Mouse (Mus musculus) neural tube, embryonic 11.5 days (tissue): ENCODE results near the gene Sel1l3. TPM values are rescaled to one million over a fixed set of nuclear protein-coding genes. Genes with fewer than 3 reads are reported as not detected.

Source experiments
- ATAC-seq: fragments of 200-750 bp; cut with Nextera tagmentation; 2 replicates; pipeline ENCODE4 v1.8.0; 2017; ENCODE audit warnings: moderate number of reproducible peaks, mild to moderate bottlenecking, moderate TSS enrichment, moderate library complexity; ENCODE audit not compliant: insufficient read depth, low FRiP score, low TSS enrichment
- DNase-seq: peaks from one replicate; pipeline ENCODE4 v3.0.0-alpha.2; 2015; ENCODE audit warnings: low spot score
- H3K27ac ChIP-seq: fragments of 300-500 bp; sonication (generic); 2 replicates; pipeline ENCODE4 v1.5.1; 2014; ENCODE audit warnings: low read depth, mild to moderate bottlenecking, low read length
- H3K27me3 ChIP-seq: fragments of 300-500 bp; sonication (generic); 2 replicates; pipeline ENCODE4 v1.6.1; 2014; ENCODE audit warnings: mild to moderate bottlenecking, low read length, mixed read lengths; ENCODE audit not compliant: control insufficient read depth, insufficient read depth
- H3K36me3 ChIP-seq: fragments of 300-500 bp; sonication (generic); 2 replicates; pipeline ENCODE4 v1.6.1; 2014; ENCODE audit warnings: mild to moderate bottlenecking, low read length, moderate library complexity, mixed read lengths; ENCODE audit not compliant: control insufficient read depth, insufficient read depth
- H3K4me1 ChIP-seq: fragments of 300-500 bp; sonication (generic); 2 replicates; pipeline ENCODE4 v1.6.1; 2014; ENCODE audit warnings: low read length, mixed read lengths; ENCODE audit not compliant: control insufficient read depth, insufficient read depth
- H3K4me2 ChIP-seq: fragments of 300-500 bp; sonication (generic); 2 replicates; pipeline ENCODE4 v1.6.1; 2014; ENCODE audit warnings: low read depth, mild to moderate bottlenecking, moderate library complexity
- H3K4me3 ChIP-seq: fragments of 300-500 bp; sonication (generic); 2 replicates; pipeline ENCODE4 v1.5.1; 2014; ENCODE audit warnings: low read depth, low read length
- H3K9ac ChIP-seq: fragments of 300-500 bp; sonication (generic); 2 replicates; pipeline ENCODE4 v1.6.1; 2014; ENCODE audit warnings: mild to moderate bottlenecking, low read length
- H3K9me3 ChIP-seq: fragments of 300-500 bp; sonication (generic); 2 replicates; pipeline ENCODE4 v1.6.1; 2016; ENCODE audit warnings: low read length; ENCODE audit not compliant: control insufficient read depth
- WGBS: fragments of 180-500 bp; shearing (Covaris S2); extraction: QIAGEN DNeasy Blood & Tissue Kit; methylation state at CpG from one replicate; pipeline ENCODE4 v1.1.7; 2014; 5-methylcytosine and 5-hydroxymethylcytosine counted together
- polyA plus RNA-seq: library from polyadenylated mRNA; unstranded; fragments of >200 nt; fragmentation: Nextera tagmentation; extraction: Ambion mirVana; gene quantifications from 2 replicates; pipeline ENCODE4 v1.2.1, GENCODE M21; 2014

The Sel1l3 gene
- polyA plus RNA-seq, 1 experiment from 2014 or later, result 3.4 TPM

DNA sequence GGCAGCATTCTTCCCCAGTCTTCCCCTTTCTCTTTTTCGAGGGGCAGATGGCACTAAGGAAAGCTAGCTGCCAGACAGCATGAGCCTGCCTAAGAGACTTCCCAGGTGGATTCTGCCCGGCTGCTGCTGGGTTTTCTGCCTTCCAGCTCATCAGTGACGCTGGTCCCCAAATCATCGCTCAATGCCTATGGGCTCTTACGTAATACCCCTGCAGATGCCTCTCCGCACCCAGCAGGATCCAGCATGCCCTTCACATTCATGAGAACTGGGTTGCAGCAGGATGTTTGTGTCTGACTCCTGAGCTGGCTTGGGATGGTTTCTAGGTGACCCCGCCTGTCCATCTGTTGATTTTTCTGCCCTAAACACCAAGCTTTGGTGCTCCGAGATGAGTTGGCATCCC, 75.7 kb downstream of the Sel1l3 start:
- DNase-seq, result no peak
- no peak overlapping the region for H3K27ac ChIP-seq
- H3K9me3 ChIP-seq, result no peaks in the 10 kb centered on the region
- H3K4me2 ChIP-seq, result no peak overlapping the region
- 86% methylated on average over 8 of the region's 8 CpGs for WGBS
- H3K9ac ChIP-seq, result no peak overlapping the region
- ATAC-seq, result no peak
- no peaks in the 10 kb centered on the region for H3K36me3 ChIP-seq
- H3K27me3 ChIP-seq, result no peaks in the 10 kb centered on the region
- H3K4me3 ChIP-seq, result no peak overlapping the region
- H3K4me1 ChIP-seq, result no peaks in the 10 kb centered on the region

- no peak overlapping the region for H3K4me3 ChIP-seq
- no peak overlapping the region for H3K4me2 ChIP-seq
- H3K27ac ChIP-seq, result no peak overlapping the region
- WGBS, result 81% methylated on average over 8 of the region's 8 CpGs
- no peaks in the 10 kb centered on the region for H3K9me3 ChIP-seq
- no peak for ATAC-seq
- no peaks in the 10 kb centered on the region for H3K27me3 ChIP-seq
- no peaks in the 10 kb centered on the region for H3K36me3 ChIP-seq
- DNase-seq, result no peak
- H3K4me1 ChIP-seq, result no peaks in the 10 kb centered on the region
- no peak overlapping the region for H3K9ac ChIP-seq
Observed at GRCm38 (mm10) chr5:53135984-53136383, 77.7 kb downstream of the Sel1l3 start.

DNA sequence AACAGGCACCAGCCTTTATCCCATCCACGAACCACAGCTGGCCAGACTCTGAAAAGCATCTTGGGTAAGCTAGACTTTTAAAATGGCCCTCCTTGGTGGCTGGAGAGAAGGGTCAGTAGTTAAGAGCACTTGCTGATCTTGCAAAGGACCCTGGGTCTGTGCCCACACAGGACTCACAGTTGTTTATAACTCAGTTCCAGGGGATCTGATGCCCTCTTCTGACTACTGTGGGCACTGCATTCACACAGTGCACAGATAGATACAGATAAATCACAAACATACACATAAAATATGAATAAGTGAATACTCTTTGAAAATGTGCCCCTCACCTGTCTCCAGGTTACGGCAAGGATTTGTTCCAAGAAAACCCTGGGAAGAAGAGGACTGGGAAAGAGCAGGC, 79.7 kb downstream of the Sel1l3 start:
- Histone ChIP-seq H3K4me3 (no peak overlapping the region), H3K27me3 (no peaks in the 10 kb centered on the region), H3K9me3 (no peaks in the 10 kb centered on the region), H3K9ac (no peak overlapping the region), H3K36me3 (no peaks in the 10 kb centered on the region), H3K4me1 (no peaks in the 10 kb centered on the region), H3K27ac (no peak overlapping the region), H3K4me2 (no peak overlapping the region)
- ATAC-seq (no peak), DNase-seq (no peak)
- WGBS, result 87% methylated on average over 2 of the region's 2 CpGs

DNA sequence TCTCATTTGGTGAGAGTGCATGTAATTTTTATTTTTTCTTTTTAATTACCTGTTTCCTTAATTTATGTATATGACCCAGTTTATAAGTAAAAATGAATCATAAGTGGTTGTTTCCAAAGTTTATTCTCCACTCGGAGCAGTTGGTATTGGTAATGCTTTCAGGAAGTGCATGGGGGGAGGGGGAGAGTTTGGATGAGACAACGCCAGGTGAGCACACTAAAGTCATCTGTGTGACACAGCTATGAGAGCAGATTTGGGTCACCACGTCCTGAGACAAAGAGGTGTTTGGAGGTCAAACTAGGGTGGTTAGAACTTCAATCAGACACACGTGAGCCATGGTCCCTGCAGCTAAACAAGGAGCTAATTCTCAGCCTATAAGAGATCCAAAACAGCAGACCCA, 89.0 kb downstream of the Sel1l3 start:
- no peak overlapping the region for H3K4me2 ChIP-seq
- DNase-seq, result no peak
- no peaks in the 10 kb centered on the region for H3K9me3 ChIP-seq
- no peak overlapping the region for H3K4me3 ChIP-seq
- no peak overlapping the region for H3K27ac ChIP-seq
- 63% methylated on average over 4 of the region's 4 CpGs for WGBS
- no peak for ATAC-seq
- H3K4me1 ChIP-seq, result no peaks in the 10 kb centered on the region
- H3K9ac ChIP-seq, result no peak overlapping the region
- no peaks in the 10 kb centered on the region for H3K36me3 ChIP-seq
- no peaks in the 10 kb centered on the region for H3K27me3 ChIP-seq

DNA sequence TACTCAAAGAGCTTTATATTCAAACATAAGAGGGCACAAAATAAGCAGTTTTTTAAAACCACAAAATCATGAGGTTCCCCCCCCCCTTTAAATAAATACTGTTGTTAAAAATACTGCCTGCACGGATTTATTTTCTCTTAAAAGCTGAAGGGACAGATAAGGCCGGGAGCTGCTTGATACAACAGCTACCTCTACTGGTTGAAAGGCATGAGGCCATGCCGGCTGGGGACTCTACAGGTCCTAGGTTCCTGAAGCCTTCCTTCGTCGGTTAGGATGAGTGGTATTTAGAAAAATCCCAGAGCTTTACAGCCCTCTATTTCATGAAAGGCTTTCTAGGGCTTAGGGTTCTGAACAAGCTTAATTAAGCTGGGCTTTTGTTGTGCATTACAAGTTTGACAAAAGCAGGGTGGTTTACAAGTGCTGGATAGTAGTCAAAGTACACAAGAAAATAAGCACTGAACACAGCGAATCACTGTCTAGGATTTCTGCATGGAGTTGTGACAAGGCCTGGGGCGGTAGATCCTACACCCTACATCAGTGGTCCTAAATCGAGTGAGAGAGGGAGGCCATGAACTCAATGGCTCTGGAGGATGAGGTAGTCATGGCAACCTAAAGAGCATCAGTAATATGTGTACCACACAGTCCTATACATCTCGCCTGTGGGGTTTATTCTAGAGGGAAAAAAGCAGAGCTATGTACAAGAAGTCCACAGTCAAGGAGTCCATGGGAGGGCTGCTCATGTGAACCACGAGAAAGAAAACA, 90.0 kb downstream of the Sel1l3 start:
- no peaks in the 10 kb centered on the region for H3K27me3 ChIP-seq
- H3K4me2 ChIP-seq, result no peak overlapping the region
- no peaks in the 10 kb centered on the region for H3K36me3 ChIP-seq
- ATAC-seq (peak; percentile 83), DNase-seq (peak; percentile 46)
- no peaks in the 10 kb centered on the region for H3K9me3 ChIP-seq
- no peaks in the 10 kb centered on the region for H3K4me1 ChIP-seq
- H3K27ac ChIP-seq, result no peak overlapping the region
- H3K9ac ChIP-seq, result no peak overlapping the region
- no peak overlapping the region for H3K4me3 ChIP-seq
- 34% methylated on average over 10 of the region's 10 CpGs for WGBS

DNA sequence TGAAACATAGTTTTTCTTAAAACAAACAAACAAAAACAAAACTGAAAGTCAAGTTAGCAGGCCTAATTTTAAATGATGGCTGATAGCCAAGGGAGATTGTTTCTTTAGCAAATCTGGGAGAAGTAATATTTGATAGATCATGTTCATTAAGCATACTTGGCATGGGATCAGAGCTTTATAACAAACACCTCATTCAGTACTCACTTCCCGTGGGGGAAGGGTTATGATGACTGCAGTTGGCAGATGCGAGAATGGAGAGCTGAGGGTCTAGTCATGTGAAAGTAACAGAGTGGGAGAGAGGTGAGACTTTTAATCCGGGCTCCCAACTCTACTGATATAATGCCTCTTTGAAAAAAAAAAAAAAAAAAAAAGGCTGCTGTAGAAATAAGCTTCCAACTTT, 94.0 kb downstream of the Sel1l3 start:
- no peaks in the 10 kb centered on the region for H3K27me3 ChIP-seq
- ATAC-seq (no peak), DNase-seq (no peak)
- no peaks in the 10 kb centered on the region for H3K9me3 ChIP-seq
- no peak overlapping the region for H3K27ac ChIP-seq
- 68% methylated on average over 3 of the region's 3 CpGs for WGBS
- no peak overlapping the region for H3K4me2 ChIP-seq
- H3K4me3 ChIP-seq, result no peak overlapping the region
- H3K36me3 ChIP-seq, result no peaks in the 10 kb centered on the region
- H3K4me1 ChIP-seq, result no peaks in the 10 kb centered on the region
- no peak overlapping the region for H3K9ac ChIP-seq

GRCm38 (mm10) chr5:53118212-53118611, 95.5 kb downstream of the Sel1l3 start:
- Histone ChIP-seq H3K27me3 (no peaks in the 10 kb centered on the region), H3K4me2 (no peak overlapping the region), H3K36me3 (no peaks in the 10 kb centered on the region), H3K27ac (no peak overlapping the region), H3K4me3 (no peak overlapping the region), H3K4me1 (no peaks in the 10 kb centered on the region), H3K9ac (no peak overlapping the region), H3K9me3 (no peaks in the 10 kb centered on the region)
- ATAC-seq, result no peak
- no peak for DNase-seq
- 92% methylated on average over 8 of the region's 8 CpGs for WGBS

- Histone ChIP-seq H3K27me3 (no peaks in the 10 kb centered on the region), H3K9me3 (no peaks in the 10 kb centered on the region), H3K4me2 (no peak overlapping the region), H3K4me1 (no peaks in the 10 kb centered on the region), H3K36me3 (no peaks in the 10 kb centered on the region), H3K4me3 (no peak overlapping the region), H3K27ac (no peak overlapping the region), H3K9ac (no peak overlapping the region)
- ATAC-seq, result peak; percentile 58
- DNase-seq, result peak; percentile 38
- WGBS, result 57% methylated on average over 12 of the region's 12 CpGs
Observed at GRCm38 (mm10) chr5:53114616-53115267, 99.0 kb downstream of the Sel1l3 start.

DNA sequence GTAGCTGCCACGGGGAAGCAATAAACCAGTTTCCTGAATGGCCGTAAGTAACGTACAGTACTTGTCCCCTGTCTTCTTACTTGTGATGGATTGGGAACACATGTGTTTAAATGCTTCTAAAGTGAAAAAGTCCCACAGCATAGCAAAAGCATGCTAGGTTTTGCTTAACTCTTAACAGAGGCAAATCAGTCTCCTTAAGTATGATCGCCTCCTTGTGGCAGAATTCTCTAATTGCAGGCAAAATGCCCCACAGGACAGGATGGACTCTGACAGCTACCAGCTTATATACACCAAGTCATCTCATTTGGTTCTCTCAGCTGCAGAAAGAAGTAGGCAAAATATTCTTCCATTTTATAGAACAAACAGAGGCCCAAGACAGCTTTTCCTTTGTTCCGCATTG, 100.8 kb downstream of the Sel1l3 start:
- Histone ChIP-seq H3K27me3 (no peaks in the 10 kb centered on the region), H3K4me2 (no peak overlapping the region), H3K9ac (no peak overlapping the region), H3K4me3 (no peak overlapping the region), H3K27ac (no peak overlapping the region), H3K36me3 (no peaks in the 10 kb centered on the region), H3K9me3 (no peaks in the 10 kb centered on the region), H3K4me1 (no peaks in the 10 kb centered on the region)
- no peak for DNase-seq
- no peak for ATAC-seq
- WGBS, result 78% methylated on average over 5 of the region's 5 CpGs
